Mouse (Mus musculus) central nervous system, embryonic 18 days (tissue): ENCODE results near the gene Vmn1r202. TPM values are rescaled to one million over a fixed set of nuclear protein-coding genes. Genes with fewer than 3 reads are reported as not detected.

Experiments
- polyA plus RNA-seq: library from polyadenylated mRNA; depleted of rRNA; stranded (reverse); fragments of >200 nt; gene quantifications from 2 replicates; pipeline ENCODE4 v1.2.3, GENCODE M21; 2012; rRNA removed

Vmn1r202 gene
- 0.01 TPM in 1 of 2 replicates, not detected in the other for polyA plus RNA-seq

DNA sequence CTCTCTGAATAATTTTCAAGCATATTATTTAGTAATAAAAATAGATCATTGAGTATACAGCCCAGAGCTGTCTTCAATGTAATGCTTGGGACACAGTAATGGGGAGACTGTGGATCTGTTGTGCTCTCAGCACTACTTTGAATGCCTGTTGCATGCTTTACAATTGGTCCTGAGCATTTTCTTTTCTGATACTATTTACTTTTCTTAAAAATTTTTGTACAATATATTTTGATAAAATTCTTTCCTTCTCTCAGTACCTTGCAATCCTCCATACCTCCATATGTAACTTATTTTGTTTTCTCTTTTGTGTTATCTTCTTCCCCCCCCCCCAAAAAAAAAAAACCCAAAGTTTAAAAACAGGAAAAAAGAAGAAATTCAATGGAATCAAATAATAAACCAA, at the start of gene Vmn1r202:
Vmn1r202 (minus strand) TSS at position 101 of the 400 bp plus-strand sequence.

DNA sequence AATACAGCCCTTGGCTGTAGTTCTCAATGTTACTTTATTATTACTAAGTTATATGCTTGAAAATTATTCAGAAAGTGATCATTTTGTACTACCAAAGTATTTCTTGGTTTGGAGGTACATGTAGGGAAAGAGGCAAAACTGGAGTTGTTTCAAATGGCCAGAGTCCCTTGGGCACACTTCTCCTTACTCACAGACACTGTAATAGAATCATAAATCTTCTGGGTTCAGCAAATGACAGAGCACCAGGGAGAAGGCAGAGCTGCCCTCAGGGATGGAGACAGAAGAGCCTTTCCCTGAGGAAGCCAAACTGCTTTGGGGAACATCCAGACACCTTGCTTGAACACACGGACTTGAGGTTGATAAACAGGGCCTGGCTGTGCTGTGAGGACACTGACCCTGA, 47.7 kb upstream of the Vmn1r202 start, which contains the start of gene Vmn1r204:
Vmn1r204 (plus strand) TSS at position 301 of the 400 bp plus-strand sequence.

DNA sequence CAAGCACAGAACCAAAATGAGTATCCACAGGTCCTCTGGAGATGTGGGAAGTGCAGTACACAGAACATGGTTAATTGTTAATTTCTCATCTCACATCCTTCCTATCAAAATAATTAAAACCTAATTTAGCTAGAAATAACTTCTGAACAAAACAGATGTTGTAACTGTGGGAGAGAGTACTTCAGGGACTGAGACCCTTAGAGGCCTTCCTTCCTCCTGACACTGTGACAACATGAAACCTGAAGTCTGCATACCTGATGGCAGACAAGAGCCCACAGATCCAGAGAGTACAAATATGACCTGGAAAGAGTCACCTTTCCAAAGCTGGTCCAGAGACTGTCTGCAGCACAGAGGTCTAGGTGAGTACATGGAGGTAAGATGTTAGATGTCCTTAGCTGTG, 12.6 kb upstream of the Vmn1r202 start, which contains the start of gene Vmn1r203:
Vmn1r203 (plus strand) TSS at position 301 of the 400 bp plus-strand sequence.

DNA sequence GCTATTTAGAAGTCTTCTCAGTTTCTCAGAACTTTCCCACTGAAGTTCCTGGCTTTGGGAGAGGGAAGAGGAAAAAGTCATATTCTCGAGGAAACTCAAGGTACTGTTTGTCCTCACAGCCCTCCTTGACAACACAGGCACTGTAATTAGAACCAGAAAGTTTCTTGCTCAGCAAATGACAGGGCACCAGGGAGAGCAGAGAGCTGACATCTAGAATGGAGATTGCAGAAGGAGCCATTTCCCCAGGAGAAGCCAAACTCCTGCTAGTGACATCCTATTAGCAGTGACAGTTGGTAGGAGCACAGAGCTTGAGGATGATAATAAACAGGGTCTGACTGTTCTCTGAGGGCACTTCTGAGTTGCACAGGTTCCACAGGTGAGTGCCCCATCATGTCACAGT, 33.6 kb downstream of the Vmn1r202 start, which contains the start of gene Vmn1r201:
Vmn1r201 (plus strand) TSS at position 301 of the 400 bp plus-strand sequence.

Other genes starting within 250 kb of the Vmn1r202 start
- gene Vmn1r195, start 234.9 kb downstream of the Vmn1r202 start, polyA plus RNA-seq = not detected in 2 replicates
- not detected in 2 replicates for gene Vmn1r196, start 215.5 kb downstream of the Vmn1r202 start, polyA plus RNA-seq
- not detected in 2 replicates for gene Vmn1r197, start 180.8 kb downstream of the Vmn1r202 start, polyA plus RNA-seq
- gene Vmn1r198, start 155.0 kb downstream of the Vmn1r202 start, polyA plus RNA-seq = not detected in 2 replicates
- gene Vmn1r199, start 125.6 kb downstream of the Vmn1r202 start, polyA plus RNA-seq = not detected in 2 replicates
- 0.05 TPM in 2 replicates for gene Vmn1r200, start 115.0 kb downstream of the Vmn1r202 start, polyA plus RNA-seq
- gene Vmn1r201, start 33.5 kb downstream of the Vmn1r202 start, polyA plus RNA-seq = not detected in 2 replicates
- not detected in 2 replicates for gene Vmn1r203, start 12.7 kb upstream of the Vmn1r202 start, polyA plus RNA-seq
- not detected in 2 replicates for gene Vmn1r204, start 47.8 kb upstream of the Vmn1r202 start, polyA plus RNA-seq
- gene Vmn1r205, start 87.6 kb upstream of the Vmn1r202 start, polyA plus RNA-seq = not detected in 2 replicates
- gene Vmn1r206, start 118.9 kb upstream of the Vmn1r202 start, polyA plus RNA-seq = not detected in 2 replicates
- gene Vmn1r207-ps, start 224.2 kb upstream of the Vmn1r202 start, polyA plus RNA-seq = not detected in 2 replicates